Mouse (Mus musculus) intestine, embryonic 16.5 days (tissue): ENCODE measurements at regions not wholly inside any gene's neighbourhood (a gene's known extent, or its start where the extent isn't known, plus 50 kb on each side); places are given as distances from the start of the nearest gene placed in this dataset.

Experiments used
- ATAC-seq: fragments of 200-750 bp; cut with Nextera tagmentation; 2 replicates; pipeline ENCODE4 v1.8.0; 2017; ENCODE audit warnings: moderate TSS enrichment, moderate library complexity
- H3K27ac ChIP-seq: fragments of 300-500 bp; sonication (generic); 2 replicates; pipeline ENCODE4 v1.5.1; 2014; ENCODE audit warnings: mild to moderate bottlenecking, low read length
- H3K27me3 ChIP-seq: fragments of 300-500 bp; sonication (generic); replicated peaks from 2 replicates; pipeline ENCODE4 v1.6.1; 2014; ENCODE audit warnings: low read length, control low read depth, mixed read lengths; ENCODE audit not compliant: control insufficient read depth, insufficient read depth
- H3K36me3 ChIP-seq: fragments of 300-500 bp; sonication (generic); 2 replicates; pipeline ENCODE4 v1.6.1; 2014; ENCODE audit warnings: low read length, control low read depth; ENCODE audit not compliant: control insufficient read depth, insufficient read depth
- H3K4me1 ChIP-seq: fragments of 300-500 bp; sonication (generic); 2 replicates; pipeline ENCODE4 v1.6.1; 2014; ENCODE audit warnings: low read length, control low read depth, mixed read lengths; ENCODE audit not compliant: control insufficient read depth, insufficient read depth
- H3K4me2 ChIP-seq: fragments of 300-500 bp; sonication (generic); 2 replicates; pipeline ENCODE4 v1.6.1; 2014; ENCODE audit warnings: low read depth, low read length, control low read depth
- H3K4me3 ChIP-seq: fragments of 300-500 bp; sonication (generic); 2 replicates; pipeline ENCODE4 v1.5.1; 2014; ENCODE audit warnings: mild to moderate bottlenecking, low read length
- H3K9ac ChIP-seq: fragments of 300-500 bp; sonication (generic); 2 replicates; pipeline ENCODE4 v1.6.1; 2014; ENCODE audit warnings: low read depth, low read length
- H3K9me3 ChIP-seq: fragments of 300-500 bp; sonication (generic); 2 replicates; pipeline ENCODE4 v1.6.1; 2016; ENCODE audit warnings: low read length, control low read depth; ENCODE audit not compliant: control insufficient read depth
- WGBS: fragments of 180-500 bp; shearing (Covaris S2); extraction: QIAGEN DNeasy Blood & Tissue Kit; methylation state at CpG from one replicate; pipeline ENCODE4 v1.1.7; 2014; 5-methylcytosine and 5-hydroxymethylcytosine counted together

DNA sequence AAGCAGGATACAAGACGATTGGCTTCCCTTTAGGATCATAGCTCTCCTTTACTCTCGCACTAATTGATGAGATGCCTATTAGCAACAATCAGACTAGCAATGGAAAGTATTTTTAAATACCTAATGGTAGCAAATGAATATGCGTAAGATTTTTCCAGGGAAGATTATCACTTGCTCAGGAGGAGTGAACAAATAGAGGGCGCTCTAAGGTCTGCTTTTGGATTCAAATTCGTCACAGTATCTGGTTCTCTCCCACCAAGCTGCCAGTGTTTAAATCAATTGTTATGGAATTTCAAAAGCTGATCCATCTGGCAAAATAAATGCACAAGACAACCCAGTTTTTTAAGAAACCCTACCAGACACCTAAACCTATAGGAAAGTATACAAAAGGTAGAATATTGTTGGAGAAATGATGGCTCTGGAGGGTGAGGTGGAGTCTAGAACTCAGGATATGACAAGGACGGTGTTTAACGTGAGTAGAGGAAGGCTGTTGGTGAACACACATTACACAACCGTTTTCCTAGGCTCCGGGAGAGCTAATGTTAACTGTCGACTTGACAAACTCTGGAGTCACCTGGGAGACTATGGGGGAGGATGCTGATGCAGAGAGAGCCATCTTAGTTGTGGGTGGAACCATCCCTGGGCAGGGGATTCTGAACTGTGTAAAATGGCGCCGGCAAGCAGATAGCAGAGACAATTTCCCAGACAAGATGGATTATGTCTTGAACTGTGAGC is 198.2 kb downstream of the Ttc8 start:
- Histone ChIP-seq H3K27ac (no peak overlapping the region), H3K27me3 (no peaks in the 10 kb centered on the region), H3K9me3 (no peaks in the 10 kb centered on the region), H3K36me3 (no peaks in the 10 kb centered on the region), H3K4me1 (no peaks in the 10 kb centered on the region), H3K9ac (no peak overlapping the region), H3K4me3 (no peak overlapping the region), H3K4me2 (no peak overlapping the region)
- ATAC-seq: no peak
- 86% methylated on average over 12 of the region's 12 CpGs for WGBS

DNA sequence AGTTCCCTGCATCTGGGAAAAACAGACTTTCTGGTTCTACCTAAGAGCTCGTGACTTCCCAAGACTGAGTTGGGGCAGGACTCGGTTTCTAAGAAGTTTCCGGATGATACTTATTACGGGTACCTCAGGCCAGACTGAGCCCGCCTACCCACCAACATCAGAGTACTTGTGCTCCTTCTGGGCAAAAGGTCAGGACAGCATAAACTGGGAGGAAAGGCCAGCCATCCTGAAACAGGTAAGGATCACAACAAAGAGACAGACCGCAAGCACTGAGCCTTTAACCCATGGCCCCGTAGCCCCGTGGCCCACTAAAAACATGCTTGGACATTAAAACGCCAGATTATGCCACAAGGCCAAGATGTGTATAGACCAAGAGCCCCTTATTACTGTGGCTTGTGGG is 199.6 kb downstream of the Ttc8 start:
- ATAC-seq: no peak
- 92% methylated on average over 9 of the region's 9 CpGs for WGBS
- Histone ChIP-seq H3K4me2 (no peak overlapping the region), H3K4me1 (no peaks in the 10 kb centered on the region), H3K27ac (no peak overlapping the region), H3K9me3 (no peaks in the 10 kb centered on the region), H3K27me3 (no peaks in the 10 kb centered on the region), H3K9ac (no peak overlapping the region), H3K36me3 (no peaks in the 10 kb centered on the region), H3K4me3 (no peak overlapping the region)

DNA sequence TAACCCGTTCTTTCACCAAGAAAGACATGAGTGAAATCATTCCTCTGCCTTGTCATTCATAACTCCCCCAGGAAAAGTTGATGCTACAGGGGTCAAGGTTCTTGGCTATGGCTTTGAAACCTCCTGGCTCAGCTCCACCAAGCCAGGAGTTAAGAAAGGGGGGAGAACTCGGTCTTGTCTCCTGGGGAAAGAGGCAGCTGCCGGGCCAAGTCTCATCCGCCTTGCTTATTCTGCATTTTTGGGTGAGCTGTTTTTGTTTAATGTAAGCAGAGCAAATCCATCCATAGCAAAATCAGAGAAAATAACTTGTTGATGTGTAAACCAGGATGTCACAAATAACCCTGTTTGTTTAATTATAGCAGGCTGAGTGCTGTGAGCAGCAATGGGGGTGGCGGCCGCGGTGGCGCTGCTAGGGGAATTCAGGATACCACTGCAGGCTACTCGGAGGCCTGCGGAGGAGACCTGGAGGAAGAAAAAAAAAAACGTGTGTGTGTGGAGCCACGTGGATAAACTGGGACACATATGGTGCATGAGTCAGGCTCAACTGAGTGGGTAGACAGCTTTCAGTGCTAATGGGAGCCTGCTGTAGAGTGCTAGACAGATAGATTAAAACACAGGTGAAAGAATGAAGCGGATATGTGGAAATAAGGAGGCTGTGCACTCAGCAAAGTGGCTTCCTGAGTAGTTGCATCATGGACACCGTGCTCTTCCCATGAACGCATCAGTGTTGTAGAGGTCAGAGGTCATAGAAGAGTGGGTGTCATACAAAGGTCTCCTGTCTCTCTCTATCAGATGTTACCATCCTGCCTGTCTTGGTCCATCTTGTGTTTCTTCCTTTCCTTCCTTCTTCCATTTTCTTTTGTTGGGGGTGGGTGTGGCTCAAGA is 203.5 kb downstream of the Ttc8 start:
- Histone ChIP-seq H3K4me1 (no peaks in the 10 kb centered on the region), H3K4me3 (no peak overlapping the region), H3K27me3 (no peaks in the 10 kb centered on the region), H3K4me2 (no peak overlapping the region), H3K9ac (no peak overlapping the region), H3K36me3 (no peaks in the 10 kb centered on the region), H3K27ac (no peak overlapping the region), H3K9me3 (no peaks in the 10 kb centered on the region)
- 67% methylated on average over 15 of the region's 15 CpGs for WGBS
- no peak for ATAC-seq

DNA sequence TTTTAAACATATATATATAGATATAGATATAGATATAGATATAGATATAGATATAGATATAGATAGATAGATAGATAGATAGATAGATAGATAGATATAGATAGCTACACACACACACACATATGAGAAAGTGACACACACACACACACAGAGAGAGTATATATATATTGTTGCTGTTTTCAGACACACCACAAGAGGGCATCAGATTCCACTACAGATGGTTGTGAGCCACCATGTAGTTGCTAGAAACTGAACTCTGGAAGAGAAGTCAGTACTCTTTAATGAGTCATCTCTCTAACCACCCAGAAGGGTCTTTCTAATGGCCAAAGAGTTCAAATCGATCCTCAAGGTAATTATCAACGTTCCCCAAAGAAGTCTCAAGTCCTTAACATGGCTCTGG is 205.8 kb downstream of the Ttc8 start:
- Histone ChIP-seq H3K4me3 (no peak overlapping the region), H3K9me3 (no peaks in the 10 kb centered on the region), H3K4me2 (no peak overlapping the region), H3K27me3 (no peaks in the 10 kb centered on the region), H3K9ac (no peak overlapping the region), H3K36me3 (no peaks in the 10 kb centered on the region), H3K27ac (no peak overlapping the region), H3K4me1 (no peaks in the 10 kb centered on the region)
- no peak for ATAC-seq
- WGBS: 100% methylated on average over 2 of the region's 2 CpGs
